Mouse (Mus musculus) heart, embryonic 11.5 days (tissue): ENCODE results near the gene Rad51b. TPM values are rescaled to one million over a fixed set of nuclear protein-coding genes. Genes with fewer than 3 reads are reported as not detected.

Source experiments
- ATAC-seq: fragments of 200-750 bp; cut with Nextera tagmentation; replicated peaks from 2 replicates; pipeline ENCODE4 v1.8.0; 2017; ENCODE audit warnings: moderate library complexity; ENCODE audit not compliant: insufficient number of reproducible peaks, low FRiP score, low TSS enrichment
- H3K27ac ChIP-seq: fragments of 300-500 bp; sonication (generic); 2 replicates; pipeline ENCODE4 v1.5.1; 2014; ENCODE audit warnings: mild to moderate bottlenecking, low read depth, low read length
- H3K27me3 ChIP-seq: fragments of 300-500 bp; sonication (generic); 2 replicates; pipeline ENCODE4 v1.6.1; 2014; ENCODE audit warnings: mild to moderate bottlenecking, low read length, mixed read lengths; ENCODE audit not compliant: control insufficient read depth, insufficient read depth
- H3K36me3 ChIP-seq: fragments of 300-500 bp; sonication (generic); 2 replicates; pipeline ENCODE4 v1.6.1; 2014; ENCODE audit warnings: mild to moderate bottlenecking, low read length, moderate library complexity, mixed read lengths; ENCODE audit not compliant: control insufficient read depth, insufficient read depth
- H3K4me1 ChIP-seq: fragments of 300-500 bp; sonication (generic); 2 replicates; pipeline ENCODE4 v1.6.1; 2014; ENCODE audit warnings: low read length; ENCODE audit not compliant: control insufficient read depth, insufficient read depth
- H3K4me2 ChIP-seq: fragments of 300-500 bp; sonication (generic); 2 replicates; pipeline ENCODE4 v1.6.1; 2014; ENCODE audit warnings: mild to moderate bottlenecking, moderate library complexity
- H3K4me3 ChIP-seq: fragments of 300-500 bp; sonication (generic); 2 replicates; pipeline ENCODE4 v1.5.1; 2014; ENCODE audit warnings: low read depth, low read length
- H3K9ac ChIP-seq: fragments of 300-500 bp; sonication (generic); 2 replicates; pipeline ENCODE4 v1.6.1; 2014; ENCODE audit warnings: mild to moderate bottlenecking, low read depth, low read length, moderate library complexity
- H3K9me3 ChIP-seq: fragments of 300-500 bp; sonication (generic); replicated peaks from 2 replicates; pipeline ENCODE4 v1.6.1; 2016; ENCODE audit warnings: low read length; ENCODE audit not compliant: control insufficient read depth
- WGBS: fragments of 180-500 bp; shearing (Covaris S2); extraction: QIAGEN DNeasy Blood & Tissue Kit; methylation state at CpG from one replicate; pipeline ENCODE4 v1.1.7; 2014; ENCODE audit not compliant: insufficient replicate concordance; 5-methylcytosine and 5-hydroxymethylcytosine counted together
- polyA plus RNA-seq: library from polyadenylated mRNA; unstranded; fragments of >200 nt; fragmentation: Nextera tagmentation; extraction: Ambion mirVana; gene quantifications from 2 replicates; pipeline ENCODE4 v1.2.1, GENCODE M21; 2014

Gene Rad51b
- polyA plus RNA-seq, 1 experiment from 2014 or later = 6.4 TPM

DNA sequence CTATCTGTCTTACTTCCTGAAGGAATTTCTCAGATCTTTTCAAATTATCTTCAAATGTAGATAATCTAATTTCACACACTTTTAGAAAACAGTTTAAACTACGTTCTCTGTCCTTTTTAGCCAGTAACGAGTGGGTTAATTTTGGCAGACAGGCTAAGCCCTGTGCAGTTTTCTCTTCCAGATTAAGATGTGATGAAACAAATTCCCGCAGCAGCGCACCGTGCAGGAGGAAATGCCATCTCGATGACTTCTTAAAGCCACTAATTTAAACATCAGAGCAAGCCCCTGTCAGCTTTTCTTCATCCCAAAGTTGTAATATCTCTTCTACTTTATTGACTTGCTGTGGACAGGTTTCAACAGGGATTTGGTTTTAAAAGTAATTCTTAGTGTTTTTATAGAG is 123.5 kb downstream of the Rad51b start:
- Histone ChIP-seq H3K9me3 (no peaks in the 10 kb centered on the region), H3K4me3 (no peak overlapping the region), H3K4me1 (peaks cover 5% of the 10 kb centered on the region; the same call in 1 of the 2 replicates), H3K36me3 (no peaks in the 10 kb centered on the region), H3K4me2 (no peak overlapping the region), H3K27me3 (no peaks in the 10 kb centered on the region), H3K27ac (no peak overlapping the region), H3K9ac (no peak overlapping the region)
- WGBS = 14% methylated on average over 6 of the region's 6 CpGs
- ATAC-seq = no peak

DNA sequence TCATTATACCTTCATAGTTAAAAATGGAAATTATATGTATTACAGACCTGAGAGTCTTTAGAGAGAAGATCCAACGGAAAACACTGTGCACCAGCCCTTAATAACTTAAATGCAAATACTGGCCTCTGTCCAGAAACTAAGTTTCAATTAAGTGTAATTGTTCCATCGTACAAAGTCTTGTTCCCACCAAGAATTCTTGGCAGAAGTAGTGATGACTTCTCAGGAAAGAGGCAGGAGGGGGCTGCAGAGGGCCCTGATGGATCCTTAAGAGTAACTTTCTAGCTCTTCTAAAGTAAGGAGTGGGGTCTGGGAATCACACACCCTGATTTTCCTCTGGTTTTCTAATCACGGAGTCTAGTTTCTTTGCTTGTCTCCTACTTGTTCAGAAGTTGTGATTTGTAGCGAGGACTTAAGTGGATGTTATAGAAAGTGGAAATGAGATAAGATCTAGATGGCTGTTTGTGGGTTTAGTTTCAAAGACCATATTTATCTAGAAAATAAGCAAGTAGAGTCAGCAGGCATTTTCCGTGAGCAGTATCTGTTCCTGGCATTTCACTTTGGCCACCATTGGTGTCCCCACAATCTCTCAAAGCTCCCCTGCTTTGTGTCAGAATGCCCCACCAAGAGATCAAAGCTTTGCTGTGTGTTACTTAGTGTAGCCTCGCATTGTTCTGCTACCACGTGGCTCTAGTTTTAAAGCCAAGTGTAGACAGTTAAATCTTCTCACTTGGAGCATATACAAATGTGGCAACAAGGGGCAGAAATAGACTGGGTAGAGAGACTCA is 132.6 kb downstream of the Rad51b start:
- Histone ChIP-seq H3K27me3 (no peaks in the 10 kb centered on the region), H3K4me3 (no peak overlapping the region), H3K36me3 (no peaks in the 10 kb centered on the region), H3K4me2 (no peak overlapping the region), H3K9me3 (no peaks in the 10 kb centered on the region; the same call in 1 of the 2 replicates), H3K4me1 (peaks cover 10% of the 10 kb centered on the region; the same call in 1 of the 2 replicates), H3K9ac (no peak overlapping the region), H3K27ac (no peak overlapping the region)
- 44% methylated on average over 7 of the region's 7 CpGs for WGBS
- ATAC-seq = no peak

DNA sequence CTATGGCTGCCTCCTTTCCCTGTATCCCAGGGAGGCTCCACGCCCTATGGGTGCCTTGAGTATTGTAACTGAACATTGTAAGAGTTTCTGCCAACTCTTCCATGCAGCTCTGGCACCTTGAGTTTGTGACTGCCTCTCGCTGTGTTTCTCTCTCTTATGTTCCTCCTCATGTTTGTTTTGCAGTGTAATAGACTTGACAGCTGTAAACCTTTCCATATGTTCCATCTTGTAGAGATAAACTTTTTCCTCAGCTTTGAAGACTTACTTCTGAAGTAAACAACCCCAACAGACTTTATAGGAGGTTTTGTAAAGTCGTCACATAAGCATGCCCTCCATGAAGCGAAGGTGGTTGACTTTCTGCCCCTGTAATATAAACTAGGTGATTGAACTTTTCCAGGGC is 134.1 kb downstream of the Rad51b start:
- H3K36me3 ChIP-seq = no peaks in the 10 kb centered on the region
- ATAC-seq = no peak
- H3K27me3 ChIP-seq = no peaks in the 10 kb centered on the region
- H3K9ac ChIP-seq = no peak overlapping the region
- H3K4me1 ChIP-seq = peaks cover 10% of the 10 kb centered on the region; the same call in 1 of the 2 replicates
- WGBS = 72% methylated on average over 4 of the region's 4 CpGs
- H3K27ac ChIP-seq = no peak overlapping the region
- H3K4me2 ChIP-seq = no peak overlapping the region
- H3K4me3 ChIP-seq = no peak overlapping the region
- H3K9me3 ChIP-seq = no peaks in the 10 kb centered on the region; the same call in 1 of the 2 replicates

DNA sequence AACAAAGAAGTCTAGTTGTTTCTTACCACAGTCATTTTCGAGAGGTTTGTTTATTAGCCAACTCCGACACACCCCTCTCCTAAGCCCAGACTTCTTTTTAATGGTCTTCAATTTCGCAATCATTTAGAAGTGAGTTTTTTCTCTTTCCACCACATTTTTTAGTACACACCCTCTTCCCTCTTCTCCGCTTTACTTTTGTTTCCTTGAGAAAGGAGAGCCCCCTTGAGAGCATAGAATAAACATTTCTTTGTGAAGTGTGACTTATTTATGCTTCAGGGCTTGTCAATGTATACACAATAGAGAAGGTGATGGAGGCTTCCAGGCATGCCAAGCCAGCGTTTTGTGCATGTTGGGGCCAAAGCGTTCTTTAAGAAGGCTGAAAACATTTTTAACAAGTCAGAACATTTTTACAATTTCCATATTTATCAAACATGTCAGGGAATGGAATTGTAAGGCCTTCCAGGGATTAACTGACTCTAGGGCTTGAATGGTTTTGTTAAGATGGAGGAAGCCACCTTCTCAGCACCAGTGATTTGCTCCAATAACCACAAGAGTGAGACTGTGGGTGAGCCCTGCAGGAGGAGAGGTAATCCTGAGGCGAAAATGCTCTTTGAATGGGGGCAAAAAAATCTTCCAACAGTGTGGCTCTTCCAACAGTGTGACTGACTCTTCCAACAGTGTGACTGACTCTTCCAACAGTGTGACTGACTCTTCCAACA is 136.8 kb downstream of the Rad51b start:
- no peak for ATAC-seq
- Histone ChIP-seq H3K27me3 (no peaks in the 10 kb centered on the region), H3K9me3 (no peaks in the 10 kb centered on the region), H3K4me2 (no peak overlapping the region), H3K9ac (no peak overlapping the region), H3K4me3 (no peak overlapping the region), H3K27ac (no peak overlapping the region), H3K4me1 (peaks cover 10% of the 10 kb centered on the region; the same call in 1 of the 2 replicates), H3K36me3 (no peaks in the 10 kb centered on the region)
- WGBS = 72% methylated on average over 7 of the region's 7 CpGs

DNA sequence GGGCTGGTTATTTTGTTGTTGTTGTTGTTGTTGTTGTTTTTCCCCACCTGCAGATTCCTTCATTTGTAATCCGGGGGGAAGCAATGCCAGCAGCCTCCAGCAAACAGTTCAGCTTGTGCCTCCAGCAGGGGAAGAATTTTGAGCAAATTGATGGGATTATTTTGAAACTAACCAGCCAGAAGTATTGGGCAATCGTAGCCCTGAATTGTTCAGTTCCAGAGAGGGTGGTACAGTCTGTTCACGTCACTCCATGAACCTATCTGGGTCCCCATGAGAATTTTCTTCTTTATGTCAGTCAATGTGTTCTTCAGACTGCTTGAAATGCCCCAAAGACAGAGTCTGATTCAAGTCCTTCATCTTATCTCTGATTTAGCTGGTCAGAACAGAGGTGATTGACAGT is 138.4 kb downstream of the Rad51b start:
- WGBS = 71% methylated on average over 3 of the region's 3 CpGs
- Histone ChIP-seq H3K4me2 (no peak overlapping the region), H3K4me3 (no peak overlapping the region), H3K27ac (no peak overlapping the region), H3K27me3 (no peaks in the 10 kb centered on the region), H3K4me1 (no peaks in the 10 kb centered on the region), H3K36me3 (no peaks in the 10 kb centered on the region), H3K9me3 (no peaks in the 10 kb centered on the region), H3K9ac (no peak overlapping the region)
- ATAC-seq = no peak

DNA sequence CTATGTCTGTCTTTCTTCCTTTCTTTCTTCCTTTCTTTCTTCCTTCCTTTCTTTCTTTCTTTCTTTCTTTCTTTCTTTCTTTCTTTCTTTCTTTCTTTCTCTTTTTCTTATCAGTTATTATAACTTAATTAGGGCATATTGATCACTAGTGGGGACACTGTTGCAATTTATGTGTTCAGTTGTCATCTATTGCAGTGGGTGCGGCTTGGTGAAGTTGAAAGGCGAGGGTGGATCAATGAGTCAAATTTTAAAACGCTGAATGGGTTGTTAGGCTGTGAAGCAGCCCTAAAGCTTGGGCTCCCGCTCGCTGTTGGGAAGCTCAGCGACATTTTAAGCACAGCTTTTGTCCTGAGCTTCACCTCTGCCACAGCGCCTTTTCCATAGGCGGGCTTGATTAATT is 139.0 kb downstream of the Rad51b start:
- no peak for ATAC-seq
- no peaks in the 10 kb centered on the region for H3K9me3 ChIP-seq
- H3K27me3 ChIP-seq = no peaks in the 10 kb centered on the region
- H3K36me3 ChIP-seq = no peaks in the 10 kb centered on the region
- H3K4me1 ChIP-seq = no peaks in the 10 kb centered on the region
- no peak overlapping the region for H3K9ac ChIP-seq
- H3K4me3 ChIP-seq = no peak overlapping the region
- 86% methylated on average over 8 of the region's 8 CpGs for WGBS
- H3K27ac ChIP-seq = no peak overlapping the region
- H3K4me2 ChIP-seq = no peak overlapping the region

DNA sequence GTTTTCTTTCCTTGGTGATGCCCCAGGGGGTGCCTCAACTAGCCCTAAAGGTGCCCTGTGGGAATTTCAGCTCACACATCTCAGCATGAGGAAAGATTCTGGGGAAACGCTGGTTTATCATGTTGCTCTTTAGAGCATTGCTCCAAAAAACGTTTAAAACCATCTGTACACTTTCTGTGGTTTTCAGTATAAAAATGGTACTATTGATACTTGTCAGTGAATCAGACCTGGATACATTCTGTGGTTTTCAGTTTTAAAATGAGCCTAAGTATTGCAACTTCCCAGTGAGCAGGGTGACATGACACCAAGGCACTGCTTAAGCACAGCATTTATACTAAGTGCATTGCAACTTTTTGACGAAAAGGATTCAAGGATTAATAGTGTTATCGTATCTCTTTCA is 139.8 kb downstream of the Rad51b start:
- Histone ChIP-seq H3K9ac (no peak overlapping the region), H3K4me3 (no peak overlapping the region), H3K27me3 (no peaks in the 10 kb centered on the region), H3K4me2 (no peak overlapping the region), H3K27ac (no peak overlapping the region), H3K36me3 (no peaks in the 10 kb centered on the region), H3K4me1 (no peaks in the 10 kb centered on the region), H3K9me3 (no peaks in the 10 kb centered on the region)
- no peak for ATAC-seq
- 68% methylated on average over 4 of the region's 4 CpGs for WGBS

DNA sequence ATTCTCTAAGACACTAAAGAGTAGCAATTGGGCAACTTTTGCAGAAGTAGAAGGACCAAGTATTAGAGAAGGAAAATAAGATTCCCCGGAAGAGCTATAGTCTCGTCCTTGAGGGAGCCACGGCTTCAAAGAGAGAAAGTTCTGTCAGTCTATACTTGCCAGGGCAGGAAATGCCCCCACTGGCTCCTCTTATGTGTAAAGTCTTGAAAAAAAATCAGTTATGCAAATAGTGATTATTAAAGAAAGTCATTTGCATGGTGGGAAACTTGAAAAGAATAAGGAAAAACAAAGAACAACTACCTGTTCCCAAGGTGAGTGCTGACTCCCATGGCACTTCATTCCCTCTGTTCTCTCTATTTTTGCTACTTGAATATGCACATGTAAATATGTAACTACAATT is 140.5 kb downstream of the Rad51b start:
- H3K27me3 ChIP-seq = no peaks in the 10 kb centered on the region
- WGBS = 80% methylated on average over 3 of the region's 3 CpGs
- no peaks in the 10 kb centered on the region for H3K36me3 ChIP-seq
- H3K4me1 ChIP-seq = no peaks in the 10 kb centered on the region
- no peak overlapping the region for H3K27ac ChIP-seq
- ATAC-seq = no peak
- no peak overlapping the region for H3K4me2 ChIP-seq
- H3K4me3 ChIP-seq = no peak overlapping the region
- H3K9me3 ChIP-seq = no peaks in the 10 kb centered on the region
- no peak overlapping the region for H3K9ac ChIP-seq
